Mouse (Mus musculus) kidney, postnatal 14 days (tissue): ENCODE measurements at regions not wholly inside any gene's neighbourhood (a gene's known extent, or its start where the extent isn't known, plus 50 kb on each side); places are given as distances from the start of the nearest gene placed in this dataset.

Experiments used
- DNase-seq: peaks from one replicate; pipeline ENCODE4 v3.0.0; 2022; ENCODE audit warnings: mixed read lengths

DNA sequence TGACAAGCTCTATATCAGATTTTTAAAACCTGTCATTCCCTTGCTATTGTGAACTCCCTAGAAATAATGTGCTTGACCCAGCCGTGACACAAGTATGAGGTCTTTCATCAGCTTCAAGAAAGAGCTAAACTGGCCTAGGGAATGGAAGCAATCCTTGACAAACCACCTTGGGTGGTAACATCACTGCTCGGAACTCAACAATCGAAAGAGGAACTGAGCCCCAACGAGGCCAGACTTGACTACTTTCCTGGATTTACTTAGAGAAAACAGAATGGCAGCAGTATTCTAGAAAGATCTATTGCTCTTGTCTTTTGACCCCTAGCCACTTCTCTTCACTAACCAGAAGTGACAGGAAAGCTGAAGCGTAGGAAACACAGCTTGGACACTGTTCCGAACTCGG, 191.2 kb upstream of the Klf3 start:
- DNase-seq = no peak

DNA sequence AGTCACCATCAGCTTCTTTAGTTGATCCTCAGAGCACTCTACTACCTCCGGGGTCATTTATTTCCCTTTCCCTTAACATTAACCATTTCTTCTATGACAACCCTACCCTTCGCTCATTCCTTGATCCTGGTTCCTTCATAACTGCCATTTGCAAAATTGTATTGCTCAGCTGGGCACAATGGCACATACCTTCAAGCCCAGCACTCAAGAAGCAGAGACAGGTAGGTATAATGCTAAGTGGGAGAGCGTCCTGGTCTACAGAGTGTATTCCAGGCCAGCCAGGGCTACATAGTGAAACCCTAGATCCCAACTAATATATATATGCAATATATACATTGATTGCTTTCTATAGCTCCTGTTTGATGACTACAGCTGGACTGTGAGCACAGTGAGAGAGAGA, 189.5 kb upstream of the Klf3 start:
- DNase-seq = no peak

DNA sequence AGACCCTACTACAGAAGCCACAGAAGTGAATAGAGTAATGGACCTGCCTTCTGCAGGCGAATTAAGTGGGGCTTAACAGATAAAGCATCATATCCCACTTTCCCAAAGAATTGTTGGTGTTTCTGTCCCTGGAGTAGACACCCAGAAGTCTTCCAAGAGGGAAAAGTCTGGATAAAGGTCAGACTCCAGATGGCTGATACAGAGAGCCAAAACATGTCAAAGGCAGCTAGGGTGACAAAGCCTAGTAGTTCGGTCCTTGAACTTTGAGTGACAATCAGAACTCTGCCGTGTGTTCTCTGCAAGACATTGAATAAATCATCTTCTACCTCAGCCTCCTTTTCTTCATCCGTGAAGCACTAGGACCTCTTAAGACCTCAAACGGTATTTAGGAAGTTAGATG, 185.1 kb upstream of the Klf3 start:
- no peak for DNase-seq

DNA sequence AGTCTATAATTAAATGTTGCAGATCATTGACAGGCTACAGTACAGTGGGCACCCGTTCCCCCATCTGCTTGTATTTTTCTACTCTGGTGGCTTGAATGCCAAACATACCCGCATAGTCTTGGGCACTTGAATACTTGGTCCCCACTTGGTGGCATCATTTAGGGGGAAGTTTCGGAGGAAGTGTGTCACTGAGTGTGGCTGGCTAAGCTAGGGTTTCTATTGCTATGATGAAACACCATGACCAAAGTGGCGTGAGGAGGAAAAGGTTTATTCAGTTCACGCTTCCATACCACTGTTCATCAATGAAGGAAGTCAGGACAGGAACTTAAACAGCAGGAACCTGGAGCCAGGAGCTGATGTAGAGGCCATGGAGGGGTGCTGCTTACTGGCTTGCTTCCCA, 183.4 kb upstream of the Klf3 start:
- no peak for DNase-seq

DNA sequence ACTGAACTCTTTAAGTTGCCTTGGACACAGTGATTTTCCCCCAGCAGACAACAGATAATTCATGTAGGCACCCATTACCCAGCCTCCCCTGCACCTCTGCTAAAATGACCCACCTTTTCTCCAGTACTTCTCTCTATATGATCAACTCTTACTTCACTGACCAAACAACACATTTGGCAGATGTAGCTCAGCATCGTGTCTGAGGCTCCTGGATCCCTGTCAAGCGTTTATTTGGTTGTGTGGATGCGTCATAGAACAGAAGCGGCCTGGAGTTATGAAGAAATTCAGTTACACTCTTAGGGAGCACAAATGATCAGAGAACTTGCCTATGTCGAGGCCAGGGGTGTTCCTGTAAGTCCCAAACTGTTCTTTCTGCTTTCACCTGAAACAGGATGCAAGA, 182.5 kb upstream of the Klf3 start:
- no peak for DNase-seq

DNA sequence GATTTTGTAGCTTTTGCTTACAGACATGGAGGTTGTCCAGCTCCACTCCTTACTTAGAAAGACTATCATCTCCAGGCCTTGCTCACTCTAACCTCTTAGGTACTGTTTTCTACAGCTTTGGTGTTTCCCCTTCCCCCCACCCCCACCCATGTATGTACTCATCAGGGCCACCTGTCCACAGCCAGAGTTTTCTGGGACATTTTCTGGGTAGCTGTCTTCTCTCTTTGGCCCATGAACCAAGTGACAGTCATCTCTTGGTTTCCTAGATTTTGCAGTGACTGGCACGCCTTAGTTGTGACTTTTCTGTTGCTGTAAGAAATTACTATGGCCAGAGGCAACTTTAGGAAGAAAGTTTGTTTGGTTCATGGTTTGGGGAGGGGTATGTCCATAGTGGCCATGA, 181.8 kb upstream of the Klf3 start:
- no peak for DNase-seq

DNA sequence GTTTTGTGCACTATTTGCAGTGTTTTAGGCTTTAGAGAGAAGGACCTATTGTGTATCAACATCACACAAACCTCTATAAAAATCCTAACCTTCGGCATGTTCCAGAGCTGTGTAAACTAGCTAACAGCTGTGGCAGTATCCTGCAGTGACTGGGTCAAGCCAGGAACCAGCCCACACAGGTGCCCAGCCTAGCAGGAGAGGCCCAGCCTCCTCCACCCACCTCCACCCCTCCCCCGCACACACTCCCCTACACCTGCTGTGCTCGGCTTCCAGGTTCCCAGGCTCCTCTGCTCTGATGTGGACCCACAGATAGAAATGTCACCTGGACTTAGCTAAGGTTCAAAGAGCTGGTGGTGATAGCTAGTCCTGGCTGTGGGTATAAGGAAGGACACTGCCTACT, 179.5 kb upstream of the Klf3 start:
- DNase-seq = peak; percentile 78

DNA sequence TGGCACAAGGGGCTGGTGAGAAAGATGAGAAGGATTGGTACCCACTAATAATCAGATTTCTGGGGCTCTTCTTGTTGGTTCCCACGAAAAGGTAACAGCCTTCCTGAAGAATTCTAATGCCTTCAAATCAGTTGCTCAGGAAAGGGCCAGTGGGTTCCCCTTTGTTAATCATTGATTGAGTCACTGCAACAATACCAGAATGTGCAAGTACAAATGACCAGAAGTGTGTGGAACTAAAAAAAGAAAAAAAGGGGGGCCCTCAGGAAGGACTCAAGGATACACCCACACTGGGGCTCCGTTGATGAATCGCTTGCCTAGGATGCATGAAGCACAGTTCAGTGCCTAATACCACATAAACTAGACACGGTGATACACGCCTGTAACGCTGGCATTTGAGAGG, 179.0 kb upstream of the Klf3 start:
- DNase-seq = peak; percentile 49

DNA sequence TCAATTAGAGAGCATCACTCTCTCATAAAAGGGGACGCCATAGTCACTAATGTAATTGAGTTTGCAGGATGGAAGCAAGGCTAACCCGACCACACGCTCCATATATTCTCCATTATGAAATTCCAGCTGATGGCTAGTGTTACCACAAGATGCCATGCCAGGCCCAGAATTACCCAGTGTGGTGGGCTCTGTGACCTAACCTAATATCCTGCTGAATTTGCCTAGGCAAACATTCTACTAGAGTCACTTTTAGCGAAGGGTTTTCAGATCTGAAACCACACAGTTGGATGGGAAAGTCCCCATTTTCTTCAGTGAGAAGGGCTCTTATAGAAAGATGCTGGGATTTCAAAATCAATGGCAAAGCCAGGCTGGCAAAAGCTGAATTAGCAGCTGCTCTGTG, 177.8 kb upstream of the Klf3 start:
- no peak for DNase-seq

DNA sequence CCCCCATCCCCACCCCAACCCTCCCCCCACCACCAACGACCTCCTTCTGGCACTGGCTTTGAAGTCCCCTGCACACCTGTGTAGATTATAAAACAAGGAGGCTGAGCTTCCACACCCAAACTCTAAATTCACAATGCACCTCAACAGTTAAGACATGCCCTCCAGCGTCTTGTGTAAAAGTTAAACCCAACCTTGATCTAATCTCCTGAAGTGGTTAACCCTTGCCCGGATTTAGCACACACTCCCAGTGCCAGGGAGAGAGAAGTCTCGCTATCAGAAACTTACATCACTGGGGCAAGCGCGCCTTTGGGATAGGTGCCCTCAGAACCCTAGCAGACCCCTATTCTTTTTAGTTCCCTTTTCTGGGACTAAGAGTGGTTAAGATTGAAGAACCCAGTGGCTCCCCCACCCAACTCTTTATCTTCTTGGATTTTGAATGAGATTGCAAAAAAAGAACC, 177.3 kb upstream of the Klf3 start:
- DNase-seq = peak; percentile 21

DNA sequence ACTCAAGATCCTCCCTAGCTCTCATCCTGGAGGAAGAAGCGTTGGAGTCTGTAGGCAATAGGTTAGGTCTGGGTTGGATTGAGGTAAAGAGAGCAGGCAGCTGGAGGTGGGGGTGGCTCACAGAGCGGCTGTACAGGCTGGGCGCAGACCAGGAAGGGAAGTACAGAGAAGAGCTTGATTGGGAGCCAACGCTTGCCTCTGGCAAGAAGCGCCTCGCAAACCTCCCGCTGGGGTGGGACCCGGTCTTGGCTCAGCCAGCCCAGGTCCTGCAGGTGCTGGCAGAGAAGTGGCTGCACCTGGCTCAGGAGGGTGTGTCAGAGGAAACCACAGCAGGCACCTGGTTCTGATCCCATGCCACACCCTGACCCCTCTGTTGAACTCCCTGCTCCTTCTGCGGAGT, 176.8 kb upstream of the Klf3 start:
- DNase-seq = peak; percentile 59

DNA sequence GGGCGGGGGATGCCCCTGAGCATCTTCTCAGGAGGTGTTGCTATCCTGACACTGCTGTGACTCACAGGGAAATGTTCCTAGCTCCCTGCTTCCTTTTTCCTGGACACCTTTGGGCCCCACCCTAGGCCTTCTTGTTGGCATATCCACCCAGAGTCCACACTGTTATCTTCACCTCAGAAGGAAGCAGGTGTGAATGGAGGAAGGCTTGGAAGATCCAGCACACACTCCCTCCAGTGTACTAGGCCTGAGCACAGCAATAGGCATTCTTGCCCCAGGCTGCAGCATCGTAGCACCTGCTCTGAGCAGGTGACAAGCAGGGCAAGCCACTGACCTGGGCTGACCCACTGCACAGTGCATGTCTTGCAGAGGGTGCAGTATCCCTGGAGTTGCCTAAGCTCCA, 172.6 kb upstream of the Klf3 start:
- no peak for DNase-seq

DNA sequence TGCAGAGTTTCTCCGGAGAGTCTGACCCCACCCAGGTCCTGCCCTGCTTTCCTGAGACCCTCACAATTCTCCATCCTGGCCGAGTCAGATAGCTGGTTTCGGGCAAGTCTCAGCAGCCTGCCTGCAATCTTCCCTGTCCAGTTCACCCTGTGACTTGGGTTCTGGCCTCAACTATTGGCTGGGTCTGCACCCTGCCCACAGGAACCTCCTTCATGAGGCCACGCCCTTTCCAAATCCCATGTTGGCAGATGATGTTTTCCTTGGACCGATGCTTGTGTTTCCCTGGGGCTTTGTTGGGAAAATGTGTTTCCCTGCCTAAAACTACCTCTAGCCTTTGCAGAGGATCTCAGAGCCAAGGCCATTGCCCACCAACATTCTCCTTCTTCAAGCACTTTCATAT, 171.0 kb upstream of the Klf3 start:
- DNase-seq = no peak

DNA sequence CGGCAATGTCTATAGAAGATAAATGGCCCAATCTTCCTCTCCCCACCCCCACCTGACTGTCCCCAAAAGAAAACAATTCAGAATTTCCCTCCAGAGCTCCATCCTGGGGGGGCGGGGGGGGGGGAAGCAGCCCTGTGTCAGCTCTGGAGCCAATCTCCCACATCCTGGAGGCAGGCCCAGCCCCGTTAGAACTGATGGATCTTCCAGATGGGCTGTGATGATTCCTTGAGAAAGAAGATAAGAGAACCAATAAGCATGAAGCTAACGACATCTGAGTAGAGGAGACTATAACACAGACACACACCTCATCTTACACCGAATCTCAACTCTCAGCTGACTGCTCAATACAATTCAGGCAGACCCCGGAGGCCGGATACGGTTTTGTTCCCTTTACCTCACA, 169.2 kb upstream of the Klf3 start:
- no peak for DNase-seq

DNA sequence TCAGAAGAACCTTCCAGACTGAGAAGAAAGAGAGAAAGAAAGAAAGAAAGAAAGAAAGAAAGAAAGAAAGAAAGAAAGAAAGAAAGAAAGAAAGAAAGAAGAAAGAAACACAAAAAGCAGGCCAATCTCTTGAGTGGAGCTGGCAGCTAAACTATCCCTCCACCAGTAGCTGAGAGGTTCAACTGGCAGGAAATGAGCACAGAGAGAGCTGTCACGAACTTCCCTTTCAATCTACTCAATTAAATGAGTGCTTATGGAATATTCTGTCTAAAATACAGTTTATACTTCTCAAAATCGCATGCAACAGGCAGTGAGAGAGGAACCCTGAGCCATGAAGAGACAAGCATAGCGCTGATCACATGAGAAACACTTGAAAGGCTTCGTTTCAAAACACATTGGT, 168.5 kb upstream of the Klf3 start:
- DNase-seq = no peak

DNA sequence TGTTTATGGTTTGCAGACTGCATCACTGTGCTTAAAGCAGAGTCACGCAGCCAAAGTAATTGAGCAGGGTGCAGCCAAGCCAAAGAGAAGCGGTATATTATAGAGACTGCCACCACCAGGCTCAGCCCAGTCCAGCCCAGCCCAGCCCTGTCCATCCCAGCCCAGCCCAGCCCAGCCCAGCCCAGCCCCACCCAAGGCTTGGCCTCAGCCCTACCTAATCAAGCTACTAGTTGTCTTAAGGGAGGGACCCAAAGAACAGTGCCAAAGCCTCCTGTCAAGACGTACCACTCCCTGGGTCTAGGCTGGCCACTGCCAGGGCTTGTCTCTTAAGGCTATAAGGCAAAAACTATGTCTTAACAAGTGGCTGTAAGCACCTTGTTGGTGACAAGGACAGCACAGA, 166.9 kb upstream of the Klf3 start:
- DNase-seq = no peak

DNA sequence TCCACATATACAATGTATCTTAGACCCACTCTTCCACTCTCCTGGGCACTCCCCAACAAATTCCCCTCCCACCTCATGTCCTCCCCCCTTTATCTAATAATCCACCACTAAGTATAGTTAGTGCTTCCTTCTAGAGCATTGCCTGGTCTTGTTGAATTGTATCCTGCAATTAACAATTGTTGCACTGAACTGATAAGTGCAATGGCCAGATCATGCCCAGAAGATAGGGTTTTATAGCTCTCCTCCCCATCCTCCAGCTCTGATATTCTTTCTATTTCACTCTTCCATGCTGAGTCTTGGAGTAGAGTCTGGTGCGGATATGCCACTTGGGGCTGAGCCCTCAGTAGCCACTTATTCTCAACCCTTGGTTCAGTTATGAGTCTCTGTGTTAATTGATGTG, 159.6 kb upstream of the Klf3 start:
- DNase-seq = no peak

DNA sequence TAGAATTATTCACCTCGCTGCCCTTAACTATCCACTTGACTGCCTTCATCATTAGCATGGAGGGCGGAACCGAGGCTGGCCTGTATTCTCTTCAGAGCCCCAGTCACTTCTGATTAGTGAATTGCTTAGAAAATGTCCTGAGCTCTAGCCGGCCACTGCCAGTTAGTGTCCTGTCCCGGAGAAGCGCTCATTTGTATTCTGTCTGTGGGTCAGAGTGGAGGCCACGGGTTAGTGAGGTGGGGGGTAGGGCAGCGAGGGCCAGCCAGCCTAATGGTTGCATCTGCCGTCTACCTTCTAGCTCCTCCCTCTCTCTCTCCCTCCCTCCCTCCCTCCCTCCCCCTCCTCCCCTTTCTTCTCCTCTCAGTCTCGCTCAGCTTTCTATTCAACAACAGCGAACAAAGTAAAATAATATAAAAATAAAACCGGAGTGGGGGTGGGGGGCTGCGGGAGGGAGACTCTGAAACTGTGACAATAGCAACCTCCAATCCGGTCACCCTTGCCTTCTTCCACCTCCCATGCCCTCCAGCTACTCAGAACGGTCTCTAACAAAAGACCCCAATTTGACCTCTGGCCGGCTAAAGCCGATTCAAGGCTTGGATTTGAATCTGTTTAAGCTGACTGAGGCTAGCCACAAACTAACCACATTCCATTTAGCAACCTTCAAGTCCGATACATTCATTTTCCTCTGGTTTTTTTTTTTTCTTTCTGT, 155.6 kb upstream of the Klf3 start:
- DNase-seq = peak; percentile 68

DNA sequence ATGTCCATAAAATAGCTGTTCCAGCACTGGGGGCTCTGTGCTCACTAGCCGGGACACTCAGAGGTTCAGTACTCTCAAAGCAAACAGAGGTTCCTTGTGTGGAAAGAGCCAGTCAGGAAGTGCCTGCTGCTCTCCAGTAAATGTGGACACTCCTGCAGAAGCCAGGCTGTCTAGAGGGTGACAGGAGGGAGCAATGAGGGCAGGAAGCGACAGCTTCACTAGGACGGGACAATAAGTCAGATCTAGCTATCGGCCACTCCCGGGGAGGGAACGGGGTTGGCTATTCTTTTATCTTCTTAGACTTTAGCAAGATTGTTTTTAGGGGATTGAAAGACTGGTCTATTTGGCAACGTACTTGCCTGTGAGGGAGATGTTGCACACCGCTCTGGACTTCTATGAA, 154.7 kb upstream of the Klf3 start:
- DNase-seq = peak; percentile 60

DNA sequence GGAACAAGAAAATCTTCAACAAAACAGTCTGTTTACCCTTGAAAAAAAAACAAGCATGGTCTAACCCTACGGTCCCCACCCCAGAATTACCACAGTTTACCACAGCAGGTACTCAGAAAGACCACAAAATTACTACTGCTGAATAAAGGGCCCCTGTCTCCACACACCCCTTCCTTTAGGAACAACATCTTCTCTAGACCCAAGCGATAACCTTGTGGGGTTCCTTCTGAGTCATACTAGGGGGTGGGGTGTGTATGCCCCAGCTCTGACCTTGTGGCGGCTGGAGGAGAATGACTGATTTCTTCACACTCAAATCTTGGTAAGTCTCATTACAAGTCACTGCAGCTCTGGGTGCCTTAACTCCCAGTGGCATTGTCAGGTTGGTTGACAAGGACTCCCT, 151.8 kb upstream of the Klf3 start:
- DNase-seq = no peak

DNA sequence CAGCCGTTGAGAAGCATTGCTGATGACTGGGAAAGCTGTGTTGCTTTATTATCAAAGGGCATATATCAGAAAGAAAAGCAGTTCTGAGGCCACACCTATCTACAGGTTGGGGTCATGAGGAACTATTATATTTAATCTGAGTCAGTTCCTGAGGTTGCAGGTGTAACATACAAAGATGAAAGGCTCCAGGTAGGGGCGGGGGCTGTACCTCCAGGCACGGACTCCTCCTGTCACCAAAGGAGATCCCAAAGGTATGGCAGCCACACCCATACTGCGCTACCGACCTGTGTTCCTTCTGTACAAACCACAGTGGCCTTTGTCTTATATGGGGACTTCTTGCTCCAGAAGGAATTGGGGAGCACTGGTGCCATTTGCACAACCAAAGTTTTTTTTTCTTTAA, 149.4 kb upstream of the Klf3 start:
- DNase-seq = no peak

DNA sequence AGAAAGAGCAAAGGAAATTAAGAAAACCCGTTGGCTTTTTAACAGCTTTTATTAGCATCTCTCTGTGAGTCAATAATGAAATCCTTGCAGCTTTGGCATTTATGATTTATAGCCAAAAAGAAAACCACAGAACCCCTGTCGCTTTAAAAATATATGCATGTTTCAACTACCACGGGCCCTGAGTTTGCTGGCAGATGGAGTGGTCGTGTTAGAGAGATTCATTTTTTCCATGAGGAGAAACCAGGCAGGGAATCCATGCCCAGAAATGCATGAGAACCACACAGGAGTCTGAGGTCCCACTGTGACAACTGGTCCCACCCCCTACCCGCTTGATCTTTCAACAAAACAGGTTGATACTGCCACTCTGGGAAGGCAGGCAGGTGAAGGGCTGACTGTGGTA, 147.9 kb upstream of the Klf3 start:
- no peak for DNase-seq

DNA sequence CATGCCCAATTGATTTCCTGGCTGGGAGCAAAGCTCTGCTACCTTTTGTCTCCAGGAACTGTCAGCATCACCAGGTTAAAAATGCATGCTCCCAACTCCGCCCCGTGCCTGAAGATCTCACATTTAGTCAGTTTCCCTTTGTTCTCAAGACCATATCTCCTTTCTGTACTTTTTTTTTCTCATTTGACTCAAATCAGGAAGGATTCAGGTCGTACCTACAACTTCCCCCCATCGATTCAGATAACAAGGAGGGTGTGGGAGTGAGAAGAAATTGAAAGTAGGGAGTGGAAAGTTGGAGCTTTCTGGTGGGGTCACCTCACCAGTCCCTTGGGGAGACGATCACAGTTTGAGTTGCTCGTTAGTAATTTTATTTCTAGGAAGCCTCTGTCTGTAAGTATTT, 141.2 kb upstream of the Klf3 start:
- no peak for DNase-seq

DNA sequence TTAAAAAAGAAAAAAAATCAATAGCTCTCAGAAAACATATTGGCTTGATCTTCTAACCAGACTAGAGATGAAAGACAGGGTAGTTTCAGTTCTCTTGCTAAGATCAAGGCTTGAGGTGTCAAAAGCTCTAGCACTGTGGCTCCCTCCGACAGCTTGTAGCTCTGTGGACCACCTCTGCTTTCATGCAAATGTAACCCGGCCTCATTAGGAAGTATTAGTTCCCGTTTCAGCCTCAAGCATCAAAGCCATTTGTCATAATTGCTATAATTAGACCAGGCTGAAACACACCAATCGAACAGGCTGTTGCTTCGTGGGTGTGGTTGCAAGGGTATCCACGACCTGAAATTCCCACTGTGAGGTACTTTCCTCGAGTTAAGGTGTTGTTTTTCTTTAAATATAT, 140.7 kb upstream of the Klf3 start:
- no peak for DNase-seq

DNA sequence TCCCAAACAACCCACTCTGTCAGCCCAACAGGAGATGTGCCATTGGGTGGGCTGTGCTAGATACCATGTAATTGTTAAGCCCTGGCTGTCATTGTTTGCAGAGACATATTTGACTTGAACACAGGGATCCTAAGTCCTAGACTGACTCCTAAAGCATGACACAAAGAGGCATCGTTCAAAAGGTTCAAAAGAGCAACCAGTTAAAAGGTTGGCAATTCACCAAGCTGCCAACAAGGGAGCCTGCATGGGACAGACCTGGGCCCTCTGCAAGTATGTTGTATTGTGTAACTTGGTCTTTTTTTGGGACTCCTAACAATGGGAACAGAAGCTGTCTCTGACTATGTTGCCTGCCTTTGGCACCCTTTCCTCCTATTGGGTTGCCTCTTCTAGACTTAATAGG, 139.4 kb upstream of the Klf3 start:
- DNase-seq = peak; percentile 13

DNA sequence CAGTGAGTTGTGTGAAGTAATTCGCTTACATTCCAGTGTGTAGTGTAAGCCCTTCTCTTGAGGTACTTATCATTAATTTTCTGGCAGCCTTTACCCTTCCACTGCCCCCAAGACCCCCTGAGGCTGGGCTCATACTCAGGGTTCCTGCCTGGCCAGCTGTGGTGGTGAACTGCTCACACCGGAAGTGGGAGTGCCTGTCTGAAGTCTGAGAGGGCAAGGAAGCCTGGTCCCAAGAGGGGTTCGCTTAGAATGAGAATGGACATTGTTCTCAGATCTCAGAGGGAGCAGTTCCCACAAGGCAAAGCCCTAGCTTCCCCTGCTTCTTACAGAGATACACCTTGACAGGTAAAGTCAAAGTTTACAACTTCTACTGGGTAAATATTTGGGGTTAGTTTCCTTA, 138.1 kb upstream of the Klf3 start:
- DNase-seq = peak; percentile 41
